Mouse (Mus musculus) ES-CJ7 (cell line): ENCODE results near the gene Trpc4.

Source experiments
- DNase-seq: peaks from one replicate; pipeline ENCODE4 v3.0.0; 2011; ENCODE audit warnings: low read depth, low spot score

Gene Trpc4

GRCm38 (mm10) chr3:54155639-54156315 is at the start of gene Trpc4:
TSS of gene Trpc4 (plus strand) at chr3:54156035.
- no peak for DNase-seq

GRCm38 (mm10) chr3:54111489-54111888 is 44.3 kb upstream of the Trpc4 start:
- no peak for DNase-seq

- DNase-seq: no peak
Measured at GRCm38 (mm10) chr3:54135376-54135775, 20.5 kb upstream of the Trpc4 start.

GRCm38 (mm10) chr3:54141376-54141775 is 14.5 kb upstream of the Trpc4 start:
- DNase-seq: no peak

- peak; percentile 32 for DNase-seq
Measured at GRCm38 (mm10) chr3:54154844-54155638, 794 bp upstream of the Trpc4 start.

GRCm38 (mm10) chr3:54156316-54157000 is 623 bp downstream of the Trpc4 start:
- peak; percentile 15 for DNase-seq

GRCm38 (mm10) chr3:54170701-54171100 is 14.9 kb downstream of the Trpc4 start:
- DNase-seq: no peak

GRCm38 (mm10) chr3:54177296-54177695 is 21.5 kb downstream of the Trpc4 start:
- DNase-seq: no peak

GRCm38 (mm10) chr3:54190932-54191668 is 35.3 kb downstream of the Trpc4 start:
- DNase-seq: no peak

GRCm38 (mm10) chr3:54201231-54201630 is 45.4 kb downstream of the Trpc4 start:
- no peak for DNase-seq

GRCm38 (mm10) chr3:54204386-54204785 is 48.6 kb downstream of the Trpc4 start:
- DNase-seq: no peak

GRCm38 (mm10) chr3:54210112-54210511 is 54.3 kb downstream of the Trpc4 start:
- no peak for DNase-seq

GRCm38 (mm10) chr3:54211441-54211840 is 55.6 kb downstream of the Trpc4 start:
- DNase-seq: no peak

GRCm38 (mm10) chr3:54222549-54222948 is 66.7 kb downstream of the Trpc4 start:
- DNase-seq: no peak

- DNase-seq: no peak
Measured at GRCm38 (mm10) chr3:54228463-54228862, 72.6 kb downstream of the Trpc4 start.

GRCm38 (mm10) chr3:54238891-54239290 is 83.1 kb downstream of the Trpc4 start:
- no peak for DNase-seq

GRCm38 (mm10) chr3:54239426-54239825 is 83.6 kb downstream of the Trpc4 start:
- no peak for DNase-seq

GRCm38 (mm10) chr3:54243136-54243535 is 87.3 kb downstream of the Trpc4 start:
- DNase-seq: no peak

- no peak for DNase-seq
Measured at GRCm38 (mm10) chr3:54244729-54245465, 89.1 kb downstream of the Trpc4 start.

GRCm38 (mm10) chr3:54246416-54246815 is 90.6 kb downstream of the Trpc4 start:
- no peak for DNase-seq

- DNase-seq: no peak
Measured at GRCm38 (mm10) chr3:54249311-54249710, 93.5 kb downstream of the Trpc4 start.
